Mouse (Mus musculus) activated CD4-positive, CD25-positive, alpha-beta regulatory T cell, adult 4 months (primary cell): ENCODE measurements at regions not wholly inside any gene's neighbourhood (a gene's known extent, or its start where the extent isn't known, plus 50 kb on each side); places are given as distances from the start of the nearest gene placed in this dataset.

ENCODE experiments used
- ATAC-seq: one replicate; pipeline ENCODE4 v1.8.0; 2017

DNA sequence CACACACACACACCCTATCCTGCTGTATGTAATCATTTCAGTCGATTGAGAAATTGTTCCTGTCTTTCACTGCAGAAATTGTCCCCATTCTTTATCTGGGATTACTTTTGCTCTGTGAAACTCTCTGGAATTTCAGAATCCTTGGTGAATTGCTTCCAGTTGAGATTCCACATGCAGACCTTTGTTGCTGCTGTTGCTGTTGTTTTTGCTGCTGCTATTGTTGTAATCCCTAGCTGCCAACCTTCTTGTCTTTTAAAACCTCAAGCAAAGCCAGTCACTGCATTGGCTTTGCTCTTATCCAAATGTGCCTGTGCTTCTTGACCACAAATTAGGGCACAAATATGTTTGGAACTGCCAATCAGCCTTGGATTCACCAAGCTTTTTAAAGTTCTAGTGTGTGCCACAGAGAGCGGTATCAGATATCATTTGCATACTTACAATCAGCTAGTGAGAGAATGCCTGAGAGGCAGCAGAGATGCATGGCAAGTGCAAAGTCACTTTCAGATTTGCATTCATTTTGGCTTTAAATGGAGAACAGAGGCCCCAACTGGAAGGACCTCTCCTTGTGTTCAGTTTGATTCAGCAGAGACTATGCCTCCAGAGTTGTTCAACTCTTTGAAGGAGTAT is 1187.0 kb upstream of the Map3k7 start:
- no peak for ATAC-seq

DNA sequence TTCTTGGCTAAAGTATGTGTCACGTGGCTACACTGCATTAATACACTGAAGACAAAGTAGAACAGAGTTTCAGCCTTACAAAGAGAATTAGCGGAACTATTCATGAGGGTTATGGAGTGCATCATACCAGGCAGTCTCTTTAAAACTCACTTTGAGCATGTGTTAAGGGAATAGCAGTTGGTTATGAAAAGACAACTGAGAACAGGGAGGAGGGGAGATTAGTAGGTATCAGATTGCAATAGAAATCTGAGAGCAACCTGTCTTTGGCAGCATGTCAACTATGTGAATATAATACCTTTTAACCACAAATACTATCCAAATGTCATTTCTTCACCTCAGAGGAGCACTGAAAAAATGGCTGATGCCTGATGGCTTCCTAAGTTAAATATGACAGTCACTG is 1182.2 kb upstream of the Map3k7 start:
- ATAC-seq = no peak

DNA sequence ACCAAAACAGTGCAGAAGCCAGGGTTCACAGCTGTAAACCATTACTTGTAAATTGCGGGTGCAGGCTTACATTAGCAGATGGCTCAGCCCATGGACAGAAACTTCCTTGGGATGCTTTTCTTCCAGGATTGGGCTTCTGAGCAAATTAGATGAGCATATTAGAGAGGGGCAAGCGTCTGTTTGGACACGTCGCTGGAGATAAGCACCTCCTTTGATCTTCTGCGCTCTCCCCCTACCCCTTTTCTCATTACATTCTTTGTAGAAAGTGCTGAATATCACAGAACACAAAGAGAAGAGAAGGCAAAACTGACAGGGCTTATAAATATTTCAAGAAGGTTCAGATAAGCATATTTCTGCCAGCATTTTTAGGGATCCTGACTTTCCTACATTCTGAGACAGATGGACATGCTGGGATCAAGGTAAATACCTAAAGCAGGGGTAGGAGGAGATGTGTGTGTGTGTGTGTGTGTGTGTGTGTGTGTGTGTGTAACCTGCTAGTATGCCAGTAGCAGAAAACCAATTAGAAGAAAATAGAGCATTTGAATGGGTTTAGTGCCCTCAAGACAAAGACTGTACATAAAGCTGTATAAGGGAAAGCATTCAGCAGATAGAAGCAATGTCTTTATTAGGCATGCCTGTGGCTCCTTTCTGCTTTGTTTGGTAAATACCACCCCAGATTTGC is 1173.8 kb upstream of the Map3k7 start:
- ATAC-seq = no peak

DNA sequence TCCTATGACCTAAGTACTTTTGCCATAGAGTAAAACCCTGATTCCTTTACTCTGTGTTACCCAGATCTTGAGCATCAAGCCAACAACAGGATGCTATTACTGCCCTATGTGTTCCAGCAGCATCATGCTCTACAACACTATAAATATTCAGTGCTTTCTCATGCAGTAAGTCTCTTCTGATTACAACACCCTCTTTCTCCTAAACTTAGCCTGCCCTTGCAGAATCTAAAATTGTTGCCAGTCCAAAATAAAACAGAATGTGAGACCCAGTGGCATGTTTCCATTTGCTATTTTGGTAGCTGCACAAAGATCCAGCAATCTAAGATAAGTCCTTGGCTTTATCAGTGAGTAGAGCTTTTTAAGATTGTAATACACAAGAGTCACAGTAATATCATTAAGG is 1154.1 kb upstream of the Map3k7 start:
- ATAC-seq = no peak

DNA sequence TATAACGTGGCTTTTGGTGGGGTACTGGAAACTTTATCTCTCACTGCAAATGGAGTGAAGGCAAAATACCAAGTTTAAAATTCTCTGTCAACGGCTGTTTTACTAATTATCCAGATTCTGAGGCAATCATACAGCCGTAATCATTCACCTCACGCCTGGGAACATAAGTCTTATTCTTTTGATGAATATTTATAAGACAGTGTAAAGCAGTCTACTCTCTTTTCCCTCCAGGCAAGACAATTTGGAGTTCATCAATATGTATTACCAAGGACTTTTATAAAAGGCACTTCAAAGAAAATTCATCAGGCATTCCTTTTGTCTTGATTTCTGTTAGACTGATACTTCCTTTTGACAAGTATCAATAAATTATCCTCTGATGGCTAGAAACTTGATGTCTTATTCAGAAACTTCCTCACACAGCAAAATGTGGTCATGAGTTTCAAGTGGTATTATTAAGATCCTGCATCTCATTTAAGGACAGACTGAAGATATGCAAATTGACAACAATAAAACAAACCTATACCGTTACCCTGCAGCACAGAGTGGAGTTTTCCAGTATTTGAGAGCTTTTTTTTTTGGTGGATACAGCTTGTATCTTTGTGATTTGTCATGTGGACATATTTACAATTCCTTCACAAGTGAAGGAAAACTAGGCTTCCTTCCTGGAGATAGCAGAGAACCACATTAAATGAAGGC is 1108.4 kb upstream of the Map3k7 start:
- ATAC-seq = no peak

DNA sequence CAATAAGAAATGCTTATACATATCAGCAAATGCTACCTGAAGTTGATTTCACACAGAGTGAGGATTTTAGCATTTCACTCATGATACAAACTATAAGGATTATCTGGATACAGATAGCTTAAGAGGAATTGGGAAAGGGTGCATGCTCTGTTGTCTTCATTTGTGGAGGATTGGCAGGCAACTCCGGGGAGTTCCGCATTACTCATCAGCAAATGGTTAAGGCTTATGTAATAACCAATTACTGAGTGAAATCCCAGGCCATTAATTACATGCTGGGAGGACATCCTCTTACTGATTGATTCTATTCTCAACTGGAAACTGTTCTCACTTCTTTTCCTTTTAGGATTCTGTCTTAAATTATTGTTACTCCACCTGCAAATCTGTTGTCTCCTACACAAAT is 1058.9 kb upstream of the Map3k7 start:
- ATAC-seq = no peak

DNA sequence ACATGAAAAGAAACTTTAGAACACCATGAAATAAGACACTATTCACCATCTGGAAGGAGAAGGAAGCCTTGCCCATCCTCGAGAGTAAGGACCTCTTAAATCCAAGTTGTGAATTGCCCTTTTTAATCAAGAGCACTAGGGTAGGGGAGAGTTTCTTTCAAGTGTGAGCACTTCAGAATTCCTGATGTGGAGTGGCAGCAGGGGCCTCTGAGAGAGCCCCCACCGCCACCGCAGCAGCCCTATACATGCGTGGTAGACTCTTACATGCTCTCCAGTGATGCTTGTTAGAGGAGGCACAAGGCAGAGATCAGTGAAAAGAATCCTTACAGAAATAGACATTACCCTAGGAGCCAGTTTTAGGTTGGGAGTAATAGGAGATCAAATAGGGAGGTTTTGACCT is 1041.0 kb upstream of the Map3k7 start:
- no peak for ATAC-seq

DNA sequence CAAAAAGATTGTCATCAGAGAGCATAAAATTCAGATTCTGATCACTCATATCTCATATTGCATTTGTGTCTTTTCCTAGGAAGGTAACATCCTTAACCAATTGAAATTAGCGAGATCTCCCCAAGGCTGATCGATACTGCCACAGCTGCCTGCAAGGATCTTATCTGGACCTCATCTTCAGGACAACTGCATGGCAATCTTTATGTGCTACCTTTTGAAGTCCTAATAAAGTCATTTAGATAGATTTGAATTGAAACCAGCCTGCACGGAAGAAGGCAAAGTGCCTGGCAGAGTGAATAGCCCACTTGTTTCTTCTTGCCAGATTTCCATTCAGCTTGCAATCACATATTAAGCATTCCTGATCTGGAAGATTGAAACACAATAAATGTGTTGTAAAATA is 1031.5 kb upstream of the Map3k7 start:
- ATAC-seq = no peak

DNA sequence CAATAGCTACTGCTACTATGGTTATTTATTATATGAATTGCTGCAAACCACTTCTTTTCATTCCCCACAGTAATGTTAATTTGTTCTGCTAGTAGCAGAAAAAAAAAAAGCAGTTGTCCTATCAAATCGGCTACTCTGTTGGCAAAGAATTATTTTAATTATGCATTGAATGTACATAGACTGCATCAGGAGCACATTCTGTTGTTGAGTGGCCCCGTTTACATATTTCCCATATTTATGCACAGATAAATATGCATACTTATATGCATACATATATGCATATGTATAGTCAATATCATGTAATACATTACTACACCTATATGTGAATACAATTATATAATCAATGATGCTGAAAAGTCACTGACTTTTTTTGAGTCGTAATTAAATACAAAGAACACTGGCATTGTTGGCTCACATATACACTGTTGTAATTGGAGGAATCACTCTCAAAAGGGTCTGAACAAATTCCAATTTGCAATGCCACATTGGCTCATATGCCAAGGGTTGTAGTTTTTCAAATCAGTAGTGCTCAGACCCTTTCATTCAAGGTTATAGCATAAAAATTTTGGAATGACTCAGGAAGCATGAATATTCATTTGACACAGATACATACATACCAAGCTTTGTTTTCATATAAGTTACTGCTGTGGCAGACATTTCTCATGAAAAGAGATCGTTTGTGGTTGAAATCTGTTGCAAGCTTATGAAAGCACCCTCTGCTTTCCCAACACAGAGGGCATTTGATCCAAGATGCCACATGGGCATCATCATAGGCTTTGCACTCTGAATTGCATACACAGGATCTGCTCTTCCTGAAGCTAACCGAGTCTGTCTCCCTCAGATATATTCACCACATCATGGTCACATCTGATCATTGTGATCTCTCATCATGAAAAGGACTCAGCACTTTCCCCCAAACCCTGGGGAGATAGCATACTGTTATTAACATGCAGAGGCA is 1030.6 kb upstream of the Map3k7 start:
- ATAC-seq = no peak

DNA sequence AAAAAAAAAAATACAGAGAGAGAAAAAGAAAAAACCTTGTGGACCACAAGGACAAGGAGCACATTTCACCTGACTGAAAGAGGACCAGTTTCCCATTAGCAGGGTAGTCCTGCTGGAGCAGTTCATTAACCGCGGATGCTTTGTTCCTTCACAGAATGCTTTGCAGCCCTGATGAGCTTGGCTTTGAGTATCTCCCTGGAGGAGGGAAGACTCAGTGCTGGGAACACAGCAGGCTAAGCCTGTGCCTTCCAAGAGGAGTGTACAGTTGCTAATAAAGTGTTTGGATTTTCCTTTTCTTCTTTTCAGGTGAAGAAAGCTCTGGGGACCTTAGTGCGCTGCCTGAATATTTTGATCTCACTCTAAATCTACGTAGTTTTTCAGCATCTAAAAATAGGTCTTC is 980.3 kb upstream of the Map3k7 start:
- no peak for ATAC-seq

DNA sequence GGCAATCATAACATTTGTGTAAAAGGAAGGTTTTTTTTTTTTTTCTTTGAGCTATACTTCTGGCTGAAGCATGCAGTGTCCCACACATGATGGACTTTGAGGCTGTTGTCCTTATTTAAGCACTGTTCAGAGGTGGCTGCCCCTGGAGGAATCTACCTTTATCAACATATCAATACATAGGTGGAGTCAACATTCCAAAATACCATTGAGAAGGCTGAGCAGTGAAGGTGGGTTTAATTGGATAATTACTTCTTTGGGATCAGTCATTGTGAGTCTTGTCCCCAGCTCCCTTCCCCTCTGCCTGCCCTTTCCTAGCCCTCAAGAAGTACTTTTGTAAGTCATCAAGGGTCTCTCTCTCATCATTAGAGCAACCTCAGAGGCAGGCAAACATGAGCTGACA is 951.9 kb upstream of the Map3k7 start:
- ATAC-seq = no peak

DNA sequence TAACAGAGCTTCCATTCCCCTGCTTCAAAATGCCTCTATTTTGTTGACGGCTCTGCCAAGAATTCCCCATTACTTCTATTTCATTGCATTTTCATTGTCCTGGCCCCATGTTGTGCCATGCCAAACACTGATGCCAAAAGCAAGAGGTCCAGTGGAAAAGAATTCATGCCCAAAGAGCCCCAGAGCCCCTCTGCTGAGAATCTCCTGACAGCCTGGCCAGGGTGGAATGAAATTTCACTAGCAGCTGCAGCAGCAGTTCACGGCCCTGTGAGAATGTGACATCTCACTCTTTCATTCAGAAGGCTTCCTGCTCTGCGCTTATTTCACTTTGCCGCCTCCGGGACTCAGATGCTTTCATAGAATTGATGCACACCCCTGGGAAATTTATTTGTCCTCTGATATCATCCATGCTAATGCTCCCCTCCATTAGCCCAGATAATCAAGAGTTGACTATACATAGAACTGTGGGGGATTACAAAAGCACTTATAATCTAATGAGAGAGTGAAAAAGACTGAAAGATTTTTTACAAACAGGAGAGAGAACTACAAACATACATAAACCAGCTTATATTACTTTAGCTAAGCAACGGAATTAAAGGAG is 911.7 kb upstream of the Map3k7 start:
- no peak for ATAC-seq

DNA sequence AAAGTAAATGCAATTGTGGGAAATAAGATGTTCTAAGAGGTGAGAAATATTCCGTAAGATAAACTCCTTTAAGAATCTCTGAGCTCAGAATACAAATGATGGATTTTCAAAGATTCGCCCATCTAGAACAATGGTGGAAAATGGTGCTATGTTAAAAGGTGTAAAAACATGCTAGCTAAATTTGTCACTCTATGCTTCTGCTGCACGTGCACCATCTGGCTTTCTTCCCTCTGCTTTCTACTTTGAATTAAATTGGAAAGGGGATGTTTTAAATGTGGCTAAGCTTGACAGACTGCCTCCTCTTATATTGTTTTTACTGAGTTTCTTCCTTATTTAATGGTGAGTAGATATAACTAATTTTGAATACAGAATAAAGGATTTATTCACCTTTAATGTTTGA is 887.7 kb upstream of the Map3k7 start:
- no peak for ATAC-seq

DNA sequence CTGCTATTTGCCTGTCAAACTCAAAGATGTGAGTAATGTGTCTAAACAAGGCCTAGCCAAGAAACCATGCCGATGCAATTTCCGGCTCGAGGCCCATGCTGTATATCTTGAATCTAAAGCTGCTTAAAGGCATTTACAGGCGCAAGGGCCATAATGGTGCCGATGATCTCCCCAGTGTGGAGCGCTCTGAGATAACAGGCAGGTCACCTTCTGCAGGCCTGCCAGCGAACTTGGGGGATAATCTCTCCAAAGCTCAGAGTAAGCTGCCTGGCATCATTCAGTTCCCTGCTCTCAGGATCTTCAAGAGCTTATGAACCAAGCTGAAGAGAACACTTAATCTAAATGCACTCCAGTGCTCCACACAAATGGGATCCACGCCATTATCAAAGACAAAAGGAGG is 842.3 kb upstream of the Map3k7 start:
- no peak for ATAC-seq

DNA sequence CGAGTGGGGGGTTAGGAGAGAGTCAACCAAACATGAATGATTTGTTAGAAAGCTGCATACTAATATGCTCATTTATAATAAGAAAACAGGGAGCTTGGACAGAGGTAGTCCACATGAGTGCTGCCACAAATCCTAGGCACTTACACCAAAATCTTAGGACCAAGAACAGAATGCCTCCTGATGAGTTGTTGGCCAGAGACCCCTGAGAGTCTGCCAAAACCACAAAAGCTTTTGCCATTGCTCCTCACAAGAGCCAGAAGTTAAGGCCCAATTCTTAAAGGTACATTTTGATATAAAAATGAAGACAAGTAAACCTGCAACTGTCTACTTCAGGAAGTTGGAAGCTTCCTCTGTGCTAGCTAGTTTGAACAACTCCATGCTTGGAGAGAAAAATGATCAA is 820.7 kb upstream of the Map3k7 start:
- ATAC-seq = no peak

DNA sequence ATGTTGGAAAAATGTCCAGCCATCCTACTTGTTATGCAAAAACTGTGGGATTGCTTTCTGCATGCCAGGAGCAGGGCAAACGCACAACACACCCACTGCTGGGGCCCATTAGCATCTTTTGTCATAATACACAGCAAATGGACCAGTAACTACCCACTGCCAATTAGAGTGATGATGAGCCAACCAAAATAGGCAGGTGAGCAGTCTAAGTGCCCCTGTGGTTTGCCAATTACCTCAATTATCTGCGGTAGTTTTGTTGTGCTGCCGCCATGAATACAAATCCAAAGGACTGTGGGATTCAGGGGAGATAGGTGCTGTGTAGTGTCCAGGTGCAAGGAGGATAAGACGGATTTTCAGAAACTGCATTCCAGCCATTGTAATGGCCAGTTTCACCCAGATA is 796.5 kb upstream of the Map3k7 start:
- ATAC-seq = no peak

DNA sequence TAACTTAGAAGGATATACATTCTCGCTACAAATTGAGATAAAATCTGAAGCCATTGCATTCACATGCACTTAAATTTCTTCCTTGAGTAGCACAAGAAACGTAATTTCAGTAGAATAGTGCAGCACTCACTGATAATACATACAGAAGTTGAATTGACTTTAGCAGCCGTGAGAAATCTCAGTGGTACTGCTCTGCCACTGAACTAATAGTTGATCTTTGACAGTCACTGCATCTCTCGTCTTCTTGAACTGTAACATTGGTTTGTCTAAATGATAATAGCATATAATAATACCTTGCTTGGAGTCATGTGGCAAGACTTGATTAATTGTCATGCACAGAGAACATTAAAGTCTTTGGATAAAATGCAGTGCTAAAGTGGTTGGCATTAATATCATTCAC is 795.5 kb upstream of the Map3k7 start:
- ATAC-seq = no peak

DNA sequence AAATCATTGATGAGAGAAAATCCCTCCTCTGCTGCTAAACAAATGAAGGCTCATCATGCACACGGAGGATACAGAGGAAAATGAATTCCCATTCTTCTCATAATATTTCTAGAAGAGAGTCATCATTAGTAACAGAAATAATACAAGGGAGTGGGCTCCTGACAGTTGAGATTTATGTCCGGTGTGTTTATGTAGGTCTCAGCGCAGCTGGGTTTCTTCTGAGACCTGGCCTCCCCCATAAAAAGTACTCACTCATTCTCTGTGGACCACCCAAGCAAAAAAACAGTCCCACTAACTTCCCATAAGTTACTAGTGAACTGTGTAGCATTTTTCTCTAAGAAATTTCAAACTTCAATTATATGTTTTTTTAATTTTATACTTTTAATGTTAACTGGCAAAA is 792.7 kb upstream of the Map3k7 start:
- ATAC-seq = no peak

DNA sequence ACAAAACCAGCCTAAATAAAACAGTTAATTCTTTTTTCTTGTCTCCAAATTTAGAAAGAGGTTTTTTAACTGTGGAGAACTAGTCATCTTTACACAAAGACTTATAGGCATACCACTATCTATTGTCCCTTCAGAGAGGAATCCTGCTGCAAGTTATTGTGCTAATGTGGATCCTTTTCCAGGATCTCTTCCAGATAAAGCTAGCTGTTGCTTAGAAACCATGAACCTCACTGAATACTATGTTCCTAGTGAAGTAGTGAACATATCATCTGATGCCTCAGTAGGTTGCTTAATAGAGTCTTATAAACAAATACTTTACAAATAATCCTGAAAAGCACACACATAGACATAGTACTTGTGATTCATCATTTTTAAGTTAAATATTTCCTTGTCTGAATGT is 766.0 kb upstream of the Map3k7 start:
- no peak for ATAC-seq

DNA sequence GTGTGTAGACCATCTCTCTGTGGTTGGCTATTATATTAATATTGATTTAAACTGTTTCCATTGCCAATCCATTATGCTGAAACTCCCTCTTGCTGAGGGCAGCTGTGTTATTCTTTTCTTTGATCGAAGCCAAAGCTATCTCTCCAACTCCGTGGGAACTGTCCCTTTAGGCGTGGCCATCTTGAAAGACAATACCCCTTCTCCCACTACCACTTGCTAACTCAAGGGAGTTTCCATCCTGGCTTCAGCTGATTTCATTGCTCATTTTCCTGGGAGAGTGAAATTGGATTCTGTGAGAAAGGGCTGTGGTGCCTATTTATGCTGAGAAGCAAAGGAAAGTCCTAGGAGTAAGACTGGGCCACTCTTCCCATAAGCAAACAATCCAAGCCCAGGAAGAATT is 760.6 kb upstream of the Map3k7 start:
- ATAC-seq = no peak

DNA sequence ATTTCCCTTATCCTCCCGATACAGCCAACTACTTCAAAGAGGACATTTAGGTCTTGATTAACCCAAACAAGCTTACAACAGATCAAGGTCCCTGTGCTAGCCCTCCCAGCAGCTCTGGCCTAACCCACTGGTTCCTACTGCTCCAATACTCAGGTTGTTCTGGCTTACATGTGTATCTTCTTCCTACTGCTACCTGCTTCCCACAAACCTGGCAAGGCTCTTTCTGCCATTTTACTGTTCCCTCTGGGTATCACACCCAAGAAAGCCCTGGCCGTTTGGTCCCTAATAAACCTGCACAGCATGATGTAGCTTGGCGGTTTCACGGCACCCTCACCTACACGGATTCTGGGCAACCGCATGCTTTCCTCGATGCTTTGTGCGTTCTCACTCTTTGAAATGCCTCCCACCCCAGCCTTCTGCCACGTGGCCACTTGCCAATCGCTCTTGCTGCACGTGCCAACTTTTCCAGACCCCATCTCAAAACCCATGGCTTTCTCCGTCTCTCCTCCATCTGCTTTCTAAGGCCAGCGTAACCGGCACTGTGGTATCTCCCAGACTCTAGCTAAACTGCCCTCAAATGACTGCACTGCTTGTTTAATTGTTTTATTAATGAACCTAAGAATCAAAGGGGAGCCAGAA is 758.4 kb upstream of the Map3k7 start:
- ATAC-seq = no peak

DNA sequence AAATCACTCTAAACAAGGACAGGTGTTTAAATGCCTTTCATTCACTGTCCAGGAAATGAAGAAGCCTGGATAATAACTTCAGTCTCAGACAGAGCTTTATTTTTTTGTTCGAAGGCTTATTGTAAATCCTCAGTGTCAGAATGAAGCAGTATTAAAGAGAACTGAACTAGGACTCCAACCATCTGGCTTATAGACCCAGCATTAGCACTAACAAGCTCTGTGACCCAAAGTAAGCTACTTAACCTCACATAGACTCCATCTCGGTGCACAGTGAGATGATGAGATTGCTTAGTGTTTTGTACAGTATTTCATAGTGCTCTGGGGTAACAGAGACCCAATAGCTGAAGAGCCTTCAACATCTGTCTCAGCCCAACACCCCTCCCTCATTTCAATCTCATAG is 738.2 kb upstream of the Map3k7 start:
- ATAC-seq = no peak
